Mouse (Mus musculus): ENCODE data around the gene Ppp4r1.

The Ppp4r1 gene

GRCm38 (mm10) chr17:65800451-65800850 is 18.1 kb downstream of the Ppp4r1 start:
- no peak for DNase-seq (ENCODE audit: extremely low spot score, low read depth, low spot score)

- no peak for DNase-seq (ENCODE audit: extremely low spot score, low read depth, low spot score)
These were observed 19.7 kb downstream of the Ppp4r1 start for GRCm38 (mm10) chr17:65802026-65802425.

DNA sequence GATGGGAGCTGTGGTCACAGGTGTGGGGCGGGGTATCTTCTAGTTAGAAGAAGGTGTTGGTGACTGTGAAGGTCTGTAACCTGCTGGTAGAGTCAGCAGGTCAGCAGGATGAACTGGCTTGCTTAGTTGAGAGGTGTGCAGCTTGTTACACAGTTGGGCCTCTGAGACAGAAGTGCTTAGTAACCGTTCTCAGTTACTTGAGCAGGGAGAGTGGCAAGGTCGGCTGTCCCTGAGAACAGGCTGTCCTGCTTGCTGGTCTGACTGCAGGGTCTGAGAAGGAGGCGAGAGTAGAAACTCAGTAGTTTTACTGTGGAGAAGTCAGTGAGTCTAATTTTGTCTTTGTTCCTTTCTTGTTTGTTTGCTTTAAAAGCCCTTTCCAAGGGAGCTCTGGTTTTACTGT is 23.6 kb downstream of the Ppp4r1 start:
- no peak for DNase-seq (ENCODE audit: extremely low spot score, low read depth, low spot score)

GRCm38 (mm10) chr17:65806416-65806815 is 24.0 kb downstream of the Ppp4r1 start:
- DNase-seq (ENCODE audit: extremely low spot score, low read depth, low spot score), result no peak

DNA sequence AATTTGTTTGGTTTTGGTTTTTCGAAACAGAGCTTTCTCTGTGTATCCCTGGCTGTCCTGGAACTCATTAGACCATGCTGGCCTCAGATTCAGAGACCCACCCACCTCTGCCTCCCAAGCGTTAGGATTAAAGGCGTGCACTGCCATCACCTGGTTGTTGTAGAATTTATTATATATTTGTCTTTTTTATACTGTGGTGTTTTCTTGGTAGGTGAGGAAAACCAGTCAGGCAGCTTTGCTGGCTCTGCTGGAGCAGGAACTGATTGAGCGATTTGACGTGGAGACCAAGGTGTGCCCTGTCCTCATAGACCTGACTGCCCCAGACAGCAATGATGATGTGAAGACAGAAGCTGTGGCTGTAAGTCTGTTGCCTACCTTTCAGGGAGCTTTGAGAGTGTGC is 28.7 kb downstream of the Ppp4r1 start:
- no peak for DNase-seq (ENCODE audit: extremely low spot score, low read depth, low spot score)

GRCm38 (mm10) chr17:65813763-65814162 is 31.4 kb downstream of the Ppp4r1 start:
- DNase-seq (ENCODE audit: extremely low spot score, low read depth, low spot score), result no peak

DNA sequence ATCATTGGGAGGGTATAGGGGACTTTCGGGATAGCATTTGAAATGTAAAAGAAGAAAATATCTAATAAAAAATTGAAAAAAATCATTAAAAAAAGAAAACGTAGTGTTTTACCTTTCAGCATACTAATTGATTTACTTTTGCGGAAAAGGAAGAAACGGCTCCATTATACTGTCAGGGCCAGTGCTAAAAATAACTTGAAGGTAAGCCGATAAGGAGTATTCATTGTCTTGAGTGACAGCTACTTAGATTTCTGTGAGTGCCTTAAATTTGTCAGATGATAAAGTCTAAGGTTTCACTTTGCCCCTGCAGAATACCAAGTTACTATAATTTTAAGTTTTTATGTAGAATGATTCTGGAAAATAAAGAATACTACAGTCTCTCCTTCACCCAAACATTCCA is 37.8 kb downstream of the Ppp4r1 start:
- no peak for DNase-seq (ENCODE audit: extremely low spot score, low read depth, low spot score)

DNA sequence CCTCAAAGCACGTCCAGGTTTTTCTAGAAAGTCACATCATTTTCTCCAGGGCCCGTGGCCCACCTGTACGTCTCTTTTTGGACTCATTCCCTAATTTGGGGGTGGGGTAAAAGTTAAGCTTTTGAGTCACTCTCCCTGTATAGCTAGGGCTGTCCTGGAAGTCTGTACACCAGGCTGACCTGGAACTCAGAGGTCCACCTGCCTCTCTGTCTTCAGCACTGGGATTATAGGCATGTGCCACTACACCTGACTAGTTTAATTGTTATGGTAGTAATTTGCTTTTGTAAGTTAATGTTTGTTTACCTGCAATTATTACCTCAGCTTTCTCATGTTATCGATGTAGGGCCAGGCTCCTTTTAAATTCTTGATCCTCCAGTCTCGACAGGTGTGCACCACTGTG is 40.0 kb downstream of the Ppp4r1 start:
- no peak for DNase-seq (ENCODE audit: extremely low spot score, low read depth, low spot score)

GRCm38 (mm10) chr17:65824246-65824645 is 41.9 kb downstream of the Ppp4r1 start:
- DNase-seq (ENCODE audit: extremely low spot score, low read depth, low spot score), result no peak

DNA sequence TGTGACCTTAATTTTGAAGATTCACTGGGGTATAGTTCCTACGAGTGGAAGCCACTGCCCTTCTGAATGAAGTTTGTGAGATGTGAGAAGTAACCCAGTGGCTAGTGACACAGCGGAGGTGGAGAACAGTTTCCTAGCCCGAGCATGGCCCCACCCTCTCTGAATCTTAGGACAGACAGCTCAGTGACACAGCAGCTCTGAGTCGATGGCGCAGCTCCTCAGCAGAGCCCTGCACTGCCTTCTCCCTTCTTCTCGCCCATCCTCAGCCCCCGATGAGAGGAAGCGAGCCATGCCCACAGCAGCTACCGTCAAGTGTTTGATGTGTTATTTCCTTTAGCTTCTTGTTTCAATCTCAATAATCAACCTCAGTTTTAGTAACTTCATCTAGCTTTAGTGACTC is 43.9 kb downstream of the Ppp4r1 start:
- no peak for DNase-seq (ENCODE audit: extremely low spot score, low read depth, low spot score)

- no peak for DNase-seq (ENCODE audit: extremely low spot score, low read depth, low spot score)
These were observed 44.9 kb downstream of the Ppp4r1 start for GRCm38 (mm10) chr17:65827119-65827840.

GRCm38 (mm10) chr17:65827904-65828303 is 45.5 kb downstream of the Ppp4r1 start:
- DNase-seq (ENCODE audit: extremely low spot score, low read depth, low spot score), result no peak

DNA sequence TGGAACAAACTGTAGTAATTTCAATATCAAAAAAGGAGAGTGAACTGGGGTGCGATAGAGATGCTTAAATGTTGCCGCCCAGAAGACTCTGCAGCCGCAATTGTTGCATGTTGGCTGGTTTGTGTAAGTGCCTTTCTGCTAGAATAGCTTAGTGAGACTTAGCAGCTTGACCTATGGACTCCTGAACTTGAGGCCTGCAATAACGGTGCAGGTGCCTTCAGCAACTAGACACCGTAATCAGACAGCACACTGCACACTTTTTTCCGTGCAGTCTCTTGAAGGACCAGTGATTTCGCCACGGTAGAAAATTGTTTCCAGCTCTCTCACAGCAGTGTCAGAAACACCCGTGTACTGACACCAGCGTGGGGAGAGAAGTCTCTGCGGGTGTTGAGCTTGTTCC is 46.6 kb downstream of the Ppp4r1 start:
- DNase-seq (ENCODE audit: extremely low spot score, low read depth, low spot score), result no peak

DNA sequence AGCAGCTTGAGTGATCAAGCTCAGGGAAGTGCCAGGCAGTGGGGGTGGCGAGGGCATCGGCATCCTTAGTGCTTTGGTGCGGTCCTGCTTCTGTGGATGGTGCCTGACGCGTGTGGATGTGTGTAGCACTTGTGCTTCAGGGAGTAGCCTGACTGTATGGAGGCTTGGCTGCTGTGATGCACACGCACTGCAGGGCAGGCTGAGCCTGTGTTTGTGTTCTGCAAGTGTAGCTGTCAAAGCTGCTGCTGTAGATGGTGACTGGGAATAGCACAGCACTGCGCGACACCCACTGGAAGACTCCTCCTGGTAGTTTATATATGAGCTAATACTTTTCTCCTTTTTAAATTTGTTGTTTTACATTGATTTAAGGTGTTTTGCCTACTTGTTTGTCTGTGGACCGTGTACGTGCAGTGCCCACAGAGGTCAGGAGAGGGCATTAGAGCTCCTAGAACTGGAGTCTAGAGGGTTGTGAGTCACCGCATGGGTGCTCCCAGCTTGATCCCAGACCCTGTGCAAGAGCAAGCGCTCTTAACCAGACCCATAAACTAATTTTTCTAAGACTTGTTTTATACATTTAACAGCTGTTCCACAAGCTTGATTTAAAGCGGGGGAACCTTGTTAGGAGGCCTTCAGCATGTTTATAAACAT is 48.0 kb downstream of the Ppp4r1 start:
- DNase-seq (ENCODE audit: extremely low spot score, low read depth, low spot score), result no peak

DNA sequence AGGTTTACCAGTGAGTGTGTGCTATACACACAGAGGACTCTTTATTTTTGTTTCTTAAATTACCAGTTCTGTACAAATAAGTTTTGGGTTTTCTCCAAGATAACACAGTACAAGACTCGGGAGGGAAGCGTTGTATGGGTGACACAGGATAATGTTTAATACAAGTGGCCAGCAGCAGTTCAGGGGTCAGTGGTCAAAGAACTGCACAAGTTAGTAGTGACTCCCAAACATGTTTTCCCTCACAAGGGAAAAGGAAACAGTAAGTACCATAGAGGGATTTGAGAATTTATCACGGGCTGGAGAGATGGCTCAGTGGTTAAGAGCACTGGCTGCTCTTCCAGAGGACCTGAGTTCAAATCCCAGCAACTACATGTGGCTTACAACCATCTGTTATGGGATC is 51.5 kb downstream of the Ppp4r1 start:
- DNase-seq (ENCODE audit: extremely low spot score, low read depth, low spot score), result no peak

- DNase-seq (ENCODE audit: extremely low spot score, low read depth, low spot score), result no peak
These were observed 54.4 kb downstream of the Ppp4r1 start for GRCm38 (mm10) chr17:65836746-65837145.

- no peak for DNase-seq (ENCODE audit: extremely low spot score, low read depth, low spot score)
These were observed 57.3 kb downstream of the Ppp4r1 start for GRCm38 (mm10) chr17:65839541-65840256.

DNA sequence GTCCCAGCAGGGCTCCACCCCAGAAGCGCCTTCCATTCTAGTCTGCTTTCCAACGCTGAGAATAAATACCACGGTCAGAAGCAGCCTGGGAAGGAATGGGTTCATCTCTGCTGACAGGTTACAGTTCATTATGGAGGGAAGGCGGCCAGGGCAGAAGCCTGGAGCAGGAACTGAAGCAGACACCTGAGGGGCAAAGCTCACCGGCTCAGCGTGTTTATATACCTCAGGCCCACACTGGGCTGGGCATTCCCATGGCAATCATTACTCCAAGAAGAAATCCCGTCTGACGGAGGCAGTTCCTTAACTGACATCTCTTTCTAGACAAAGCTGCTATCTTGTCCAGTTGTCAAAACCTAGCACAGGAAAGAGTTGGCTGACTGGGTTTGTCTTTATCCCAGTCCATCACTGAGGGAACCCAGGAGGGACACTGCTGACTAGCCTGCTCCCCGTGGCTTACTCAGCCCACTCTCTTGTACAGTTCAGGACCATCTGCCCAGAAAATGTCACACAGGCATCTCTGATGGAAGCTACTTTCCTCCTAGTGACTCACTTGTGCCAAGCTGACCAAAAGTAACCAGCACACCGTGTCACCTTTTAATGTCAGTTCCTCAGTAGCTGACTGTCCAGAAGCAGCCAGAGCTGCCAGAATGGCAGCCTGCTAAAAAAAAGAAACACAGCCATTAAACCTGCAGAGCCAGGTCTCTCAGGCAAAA is 60.5 kb downstream of the Ppp4r1 start:
- DNase-seq (ENCODE audit: extremely low spot score, low read depth, low spot score), result no peak

DNA sequence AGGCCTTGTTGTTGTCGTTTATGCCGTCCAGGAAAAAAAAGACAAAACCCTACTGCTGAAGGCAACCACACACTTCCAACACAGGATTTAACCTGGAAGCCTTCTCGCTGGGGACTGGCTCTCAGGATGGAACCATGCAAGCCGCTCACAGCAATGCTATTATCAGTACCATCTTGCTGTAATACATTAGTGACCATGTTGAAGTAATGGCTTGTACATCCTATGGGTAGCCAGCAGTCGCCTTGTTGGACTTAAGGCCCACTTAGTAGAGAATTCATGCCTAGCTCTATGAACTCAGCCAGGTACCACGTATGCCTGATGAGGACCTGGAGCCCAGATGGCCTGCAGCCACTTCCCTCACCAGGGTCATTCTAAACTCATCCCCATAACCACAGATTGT is 63.0 kb downstream of the Ppp4r1 start:
- no peak for DNase-seq (ENCODE audit: extremely low spot score, low read depth, low spot score)

GRCm38 (mm10) chr17:65847694-65848449 is 65.5 kb downstream of the Ppp4r1 start:
- DNase-seq (ENCODE audit: extremely low spot score, low read depth, low spot score), result no peak

GRCm38 (mm10) chr17:65850487-65850886 is 68.1 kb downstream of the Ppp4r1 start:
- no peak for DNase-seq (ENCODE audit: extremely low spot score, low read depth, low spot score)
